Mouse (Mus musculus): Measurements from ENCODE around the gene Crtc1. TPM values are rescaled to one million over a fixed set of nuclear protein-coding genes. Genes with fewer than 3 reads are reported as not detected.

Crtc1 gene
- polyA plus RNA-seq, 1 experiment from 2014 or later: 51.7 TPM

DNA sequence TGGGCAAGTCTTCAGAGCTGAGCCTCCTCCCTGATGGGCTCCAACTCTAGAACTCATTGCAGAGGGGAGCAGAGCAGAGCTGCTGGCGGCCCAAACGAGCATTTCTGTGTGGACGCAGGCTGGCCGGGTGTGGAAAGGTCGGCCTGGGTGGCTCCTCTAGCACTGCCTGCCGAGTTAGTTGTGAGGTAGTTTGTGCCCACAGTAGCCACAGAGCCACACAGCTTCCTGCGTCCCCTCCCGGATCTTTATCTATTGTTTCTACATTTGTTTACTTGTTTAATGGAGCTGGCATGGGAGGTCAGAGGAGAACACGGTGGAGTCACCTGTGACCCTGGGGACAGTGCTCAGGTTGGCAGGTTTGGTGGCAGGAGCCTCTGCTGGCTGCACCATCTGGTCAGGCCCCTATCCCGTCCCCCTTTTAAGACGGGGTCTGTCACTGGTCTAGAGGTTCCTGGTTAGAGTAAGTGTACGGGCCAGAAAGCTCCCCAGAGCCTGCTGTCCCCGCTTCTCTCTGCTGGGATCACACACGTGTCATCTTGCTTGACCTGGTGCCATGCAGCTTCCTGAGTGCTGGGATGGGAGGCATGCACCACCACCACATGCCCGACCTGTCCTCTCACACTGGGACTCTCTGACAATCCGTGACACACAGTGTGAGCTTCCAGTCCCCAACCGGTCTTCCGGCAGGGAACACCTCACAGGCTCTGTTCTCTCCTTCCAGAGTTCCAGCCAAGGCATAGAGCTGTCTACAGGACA lies 17.9 kb downstream of the Crtc1 start:
- no peak for ATAC-seq (ENCODE audit: low FRiP score, low TSS enrichment)
- Histone ChIP-seq H3K27ac (replicated peaks; ENCODE audit: low read depth, low read length) (no peak overlapping the region), H3K4me2 (ENCODE audit: low read length) (no peak overlapping the region), H3K9me3 (ENCODE audit: control insufficient read depth, low read length) (no peaks in the 10 kb centered on the region), H3K27me3 (ENCODE audit: control insufficient read depth, insufficient read depth, low read length) (no peaks in the 10 kb centered on the region), H3K4me1 (ENCODE audit: control insufficient read depth, insufficient read depth, low read length) (peaks cover 4% of the 10 kb centered on the region), H3K36me3 (ENCODE audit: control insufficient read depth, insufficient read depth, low read length) (no peaks in the 10 kb centered on the region), H3K9ac (replicated peaks; ENCODE audit: low read length) (no peak overlapping the region), H3K4me3 (replicated peaks; ENCODE audit: low read depth, low read length) (no peak overlapping the region)
- no peak for DNase-seq
- WGBS: 86% methylated on average over 18 of the region's 18 CpGs

DNA sequence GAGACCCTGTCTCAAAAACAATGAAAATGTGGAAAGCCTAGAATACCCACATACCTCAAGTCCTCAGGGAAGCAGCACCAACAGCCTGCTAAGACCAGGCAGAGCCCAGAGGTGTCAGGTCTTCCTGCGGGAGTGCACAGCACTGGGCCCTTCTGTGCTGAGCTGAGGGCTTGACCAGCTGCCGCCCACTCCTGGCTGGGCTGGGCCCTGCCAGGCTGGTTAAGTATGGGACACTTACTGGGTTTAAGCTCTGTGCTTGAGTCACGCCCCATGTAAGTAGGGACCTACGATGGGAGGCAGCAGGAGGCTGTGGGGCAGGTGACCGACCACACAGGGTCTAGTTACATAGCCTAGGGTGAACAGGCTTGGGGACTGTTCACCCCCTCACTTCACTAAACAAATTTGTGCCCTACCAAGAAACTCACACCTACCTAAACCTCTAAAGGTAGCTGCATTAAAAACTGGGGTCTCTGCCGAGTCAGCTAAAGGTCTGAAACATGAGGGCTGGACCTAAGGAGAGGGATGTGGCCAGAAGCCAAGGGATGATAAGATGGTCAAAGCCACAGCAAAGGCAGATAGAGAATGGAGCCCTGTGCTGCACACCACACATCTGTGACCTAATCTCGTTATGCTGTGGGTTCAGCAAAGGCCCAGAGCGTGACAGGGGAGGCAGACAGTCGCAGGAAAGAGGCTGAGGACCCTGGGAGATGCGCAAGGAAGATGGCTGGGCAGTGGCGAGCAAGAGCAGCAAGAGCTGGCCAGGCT lies 19.3 kb downstream of the Crtc1 start:
- Histone ChIP-seq H3K4me2 (ENCODE audit: low read length) (no peak overlapping the region), H3K9ac (replicated peaks; ENCODE audit: low read length) (no peak overlapping the region), H3K4me1 (ENCODE audit: control insufficient read depth, insufficient read depth, low read length) (peaks cover 13% of the 10 kb centered on the region), H3K27me3 (ENCODE audit: control insufficient read depth, insufficient read depth, low read length) (no peaks in the 10 kb centered on the region), H3K9me3 (ENCODE audit: control insufficient read depth, low read length) (no peaks in the 10 kb centered on the region), H3K36me3 (ENCODE audit: control insufficient read depth, insufficient read depth, low read length) (no peaks in the 10 kb centered on the region), H3K27ac (replicated peaks; ENCODE audit: low read depth, low read length) (no peak overlapping the region), H3K4me3 (replicated peaks; ENCODE audit: low read depth, low read length) (no peak overlapping the region)
- 69% methylated on average over 11 of the region's 11 CpGs for whole genome bisulfite sequencing
- ATAC-seq (ENCODE audit: low FRiP score, low TSS enrichment) (no peak), DNase-seq (no peak)

DNA sequence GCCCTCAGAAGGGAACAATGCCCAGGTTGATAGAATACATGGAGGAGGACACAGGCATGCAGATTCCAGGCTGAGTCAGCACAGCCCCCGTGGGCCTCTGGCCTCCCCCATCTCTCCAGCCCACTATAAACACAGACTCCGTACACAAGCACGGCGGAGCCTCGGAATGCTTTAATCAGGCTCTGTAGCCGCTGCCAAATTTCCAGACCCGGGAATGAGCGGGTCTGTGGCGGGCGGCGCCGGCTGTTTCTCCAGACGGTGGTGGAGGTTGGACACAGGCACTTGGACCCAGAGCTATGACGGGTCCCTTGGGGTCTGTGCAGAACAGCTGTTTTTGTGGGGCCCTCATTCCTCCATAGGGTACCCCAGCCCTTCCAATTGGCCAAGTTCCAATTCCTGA lies 20.4 kb downstream of the Crtc1 start:
- ATAC-seq (ENCODE audit: low FRiP score, low TSS enrichment): no peak
- H3K4me1 ChIP-seq (ENCODE audit: control insufficient read depth, insufficient read depth, low read length): peaks cover 13% of the 10 kb centered on the region
- H3K9ac ChIP-seq (replicated peaks; ENCODE audit: low read length): no peak overlapping the region
- peaks cover 4% of the 10 kb centered on the region; the same call in 1 of the 2 replicates for H3K36me3 ChIP-seq (ENCODE audit: control insufficient read depth, insufficient read depth, low read length)
- H3K4me3 ChIP-seq (replicated peaks; ENCODE audit: low read depth, low read length): no peak overlapping the region
- no peak overlapping the region for H3K4me2 ChIP-seq (ENCODE audit: low read length)
- peak; percentile 40 for DNase-seq
- no peaks in the 10 kb centered on the region for H3K27me3 ChIP-seq (ENCODE audit: control insufficient read depth, insufficient read depth, low read length)
- no peak overlapping the region for H3K27ac ChIP-seq (replicated peaks; ENCODE audit: low read depth, low read length)
- WGBS: 72% methylated on average over 14 of the region's 14 CpGs
- no peaks in the 10 kb centered on the region for H3K9me3 ChIP-seq (ENCODE audit: control insufficient read depth, low read length)

DNA sequence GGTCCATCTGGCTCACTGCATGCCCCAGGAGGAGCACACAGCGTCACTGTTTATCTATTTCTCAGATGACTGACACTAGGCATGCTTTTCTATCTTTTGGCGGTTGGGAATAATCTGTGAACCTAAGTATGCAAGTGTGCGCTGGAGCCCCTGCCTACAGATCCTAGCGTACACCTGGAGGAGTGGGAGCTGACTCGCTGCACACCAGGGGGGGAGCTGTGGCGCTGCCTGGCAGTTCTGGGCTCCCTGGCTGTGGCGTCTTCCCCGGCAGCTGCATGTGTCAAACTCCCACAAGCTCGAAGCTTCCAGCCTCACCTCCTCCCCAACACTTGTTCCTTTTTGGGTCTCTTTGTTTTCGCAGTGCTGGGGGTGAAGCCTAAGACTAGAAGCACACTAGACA lies 21.5 kb downstream of the Crtc1 start:
- Histone ChIP-seq H3K27ac (replicated peaks; ENCODE audit: low read depth, low read length) (no peak overlapping the region), H3K36me3 (ENCODE audit: control insufficient read depth, insufficient read depth, low read length) (peaks cover 7% of the 10 kb centered on the region; the same call in 1 of the 2 replicates), H3K4me2 (ENCODE audit: low read length) (no peak overlapping the region), H3K9me3 (ENCODE audit: control insufficient read depth, low read length) (no peaks in the 10 kb centered on the region), H3K27me3 (ENCODE audit: control insufficient read depth, insufficient read depth, low read length) (no peaks in the 10 kb centered on the region), H3K4me3 (replicated peaks; ENCODE audit: low read depth, low read length) (no peak overlapping the region), H3K9ac (replicated peaks; ENCODE audit: low read length) (no peak overlapping the region), H3K4me1 (ENCODE audit: control insufficient read depth, insufficient read depth, low read length) (peaks cover 13% of the 10 kb centered on the region)
- ATAC-seq (ENCODE audit: low FRiP score, low TSS enrichment) (no peak), DNase-seq (peak; percentile 25)
- WGBS: 49% methylated on average over 10 of the region's 10 CpGs

DNA sequence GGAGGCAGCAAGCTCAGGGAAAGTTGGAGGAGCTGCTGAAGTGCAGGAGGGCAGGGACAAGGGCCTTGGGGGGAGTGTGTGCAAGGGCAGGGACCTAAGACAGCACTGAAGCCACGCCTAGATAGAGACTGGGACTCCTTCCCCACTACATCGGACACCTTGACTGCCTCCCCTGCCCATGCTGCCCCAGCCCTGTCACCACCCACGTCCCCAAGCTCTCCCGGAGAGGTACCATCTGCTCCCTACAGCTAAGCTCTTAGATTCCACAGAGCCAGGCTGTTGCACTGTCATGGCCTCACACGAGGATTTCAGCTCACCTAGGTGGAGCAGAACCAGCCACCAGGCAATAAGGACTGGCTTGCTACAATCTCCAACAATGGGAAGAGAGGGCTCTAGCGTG lies 22.4 kb downstream of the Crtc1 start:
- H3K9ac ChIP-seq (replicated peaks; ENCODE audit: low read length): 0 out of 2 replicates have a peak overlapping the region, but pooled peaks have one; percentile 12
- H3K9me3 ChIP-seq (ENCODE audit: control insufficient read depth, low read length): no peaks in the 10 kb centered on the region
- no peak overlapping the region for H3K4me2 ChIP-seq (ENCODE audit: low read length)
- ATAC-seq (ENCODE audit: low FRiP score, low TSS enrichment) (no peak), DNase-seq (no peak)
- 0 out of 2 replicates have a peak overlapping the region, but pooled peaks have one; percentile 55 for H3K27ac ChIP-seq (replicated peaks; ENCODE audit: low read depth, low read length)
- H3K4me1 ChIP-seq (ENCODE audit: control insufficient read depth, insufficient read depth, low read length): peaks cover 13% of the 10 kb centered on the region
- no peak overlapping the region for H3K4me3 ChIP-seq (replicated peaks; ENCODE audit: low read depth, low read length)
- H3K36me3 ChIP-seq (ENCODE audit: control insufficient read depth, insufficient read depth, low read length): peaks cover 7% of the 10 kb centered on the region
- H3K27me3 ChIP-seq (ENCODE audit: control insufficient read depth, insufficient read depth, low read length): no peaks in the 10 kb centered on the region
- WGBS: 30% methylated on average over 6 of the region's 6 CpGs

DNA sequence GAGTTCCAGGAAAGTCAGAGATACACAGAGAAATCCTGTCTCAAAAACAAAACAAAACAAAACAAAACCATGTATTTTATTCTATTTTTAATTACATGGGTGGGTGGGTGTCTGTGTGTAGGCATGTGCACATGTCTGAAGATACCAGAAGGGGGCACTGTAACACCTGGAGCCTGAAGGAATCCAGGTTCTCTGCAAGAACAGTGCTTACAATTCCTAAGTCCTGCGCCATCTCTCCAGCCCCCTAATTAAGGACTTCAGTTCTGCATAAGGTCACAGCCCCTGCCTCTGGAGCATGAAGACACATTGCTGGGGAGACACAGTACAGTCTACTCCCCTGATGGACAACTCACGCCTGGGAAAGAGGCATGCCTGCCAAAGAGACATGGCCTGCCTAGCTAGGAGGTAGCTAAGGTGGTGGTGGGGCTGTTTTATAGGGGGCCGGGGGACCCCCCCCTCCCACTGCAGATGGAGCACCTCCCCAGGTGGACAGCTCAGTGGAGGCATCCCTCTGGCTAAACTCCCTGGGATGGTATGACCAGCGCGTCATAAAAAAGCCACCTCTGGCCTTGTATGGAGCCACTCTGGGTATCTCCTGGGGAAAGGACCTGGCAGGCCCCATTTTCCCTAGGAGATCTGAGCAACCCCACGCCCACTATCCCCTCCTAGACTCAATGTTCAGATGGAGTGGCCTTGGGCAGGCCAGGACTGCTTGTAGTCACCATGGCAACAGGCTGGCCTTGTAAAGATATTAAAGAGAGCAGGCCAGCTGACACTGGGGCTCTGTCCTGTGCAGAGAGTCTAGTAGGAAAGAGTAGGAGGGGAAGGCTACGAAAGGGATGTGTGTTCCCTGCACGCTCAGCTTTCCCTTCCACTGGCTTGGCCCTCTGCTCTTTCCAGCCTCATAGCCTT lies 23.6 kb downstream of the Crtc1 start:
- H3K4me2 ChIP-seq (ENCODE audit: low read length): no peak overlapping the region
- peaks cover 13% of the 10 kb centered on the region for H3K4me1 ChIP-seq (ENCODE audit: control insufficient read depth, insufficient read depth, low read length)
- no peak overlapping the region for H3K4me3 ChIP-seq (replicated peaks; ENCODE audit: low read depth, low read length)
- H3K9me3 ChIP-seq (ENCODE audit: control insufficient read depth, low read length): no peaks in the 10 kb centered on the region
- peaks cover 7% of the 10 kb centered on the region for H3K36me3 ChIP-seq (ENCODE audit: control insufficient read depth, insufficient read depth, low read length)
- peak; percentile 64 for DNase-seq
- peak; percentile 59; the same call in 1 of the 2 replicates for ATAC-seq (ENCODE audit: low FRiP score, low TSS enrichment)
- H3K27me3 ChIP-seq (ENCODE audit: control insufficient read depth, insufficient read depth, low read length): no peaks in the 10 kb centered on the region
- no peak overlapping the region for H3K9ac ChIP-seq (replicated peaks; ENCODE audit: low read length)
- WGBS: 55% methylated on average over 8 of the region's 8 CpGs
- peak overlapping the region; percentile 55 for H3K27ac ChIP-seq (replicated peaks; ENCODE audit: low read depth, low read length)

DNA sequence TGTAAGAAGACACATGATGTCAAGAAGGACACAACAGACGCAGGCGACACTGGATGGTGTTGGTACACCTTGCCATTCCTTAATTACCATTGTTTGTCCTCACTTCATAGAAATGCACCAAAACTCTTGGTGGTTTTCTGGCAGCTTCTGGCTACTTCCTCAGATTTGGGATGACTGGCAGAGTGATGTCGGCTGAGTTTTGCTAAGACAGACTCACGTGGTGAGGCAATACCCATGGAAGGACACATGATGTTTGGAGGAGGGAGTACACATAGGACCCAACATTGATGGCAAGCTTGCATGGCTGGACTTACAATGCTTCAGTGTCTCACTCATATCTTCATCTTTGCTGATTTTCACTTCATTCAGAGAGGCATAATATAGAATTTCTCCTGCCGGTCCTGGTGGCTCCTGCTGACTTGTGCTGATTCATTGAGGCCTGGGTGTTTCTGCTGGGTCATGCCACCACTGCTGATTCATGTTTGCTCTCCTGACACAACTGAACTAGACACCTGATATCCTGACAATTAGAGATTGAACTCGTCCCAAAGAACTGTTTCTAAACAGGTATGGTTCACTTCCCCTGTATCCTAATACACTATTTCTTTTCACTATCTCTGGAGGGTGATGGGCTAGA lies 25.0 kb downstream of the Crtc1 start:
- H3K36me3 ChIP-seq (ENCODE audit: control insufficient read depth, insufficient read depth, low read length): peaks cover 7% of the 10 kb centered on the region

DNA sequence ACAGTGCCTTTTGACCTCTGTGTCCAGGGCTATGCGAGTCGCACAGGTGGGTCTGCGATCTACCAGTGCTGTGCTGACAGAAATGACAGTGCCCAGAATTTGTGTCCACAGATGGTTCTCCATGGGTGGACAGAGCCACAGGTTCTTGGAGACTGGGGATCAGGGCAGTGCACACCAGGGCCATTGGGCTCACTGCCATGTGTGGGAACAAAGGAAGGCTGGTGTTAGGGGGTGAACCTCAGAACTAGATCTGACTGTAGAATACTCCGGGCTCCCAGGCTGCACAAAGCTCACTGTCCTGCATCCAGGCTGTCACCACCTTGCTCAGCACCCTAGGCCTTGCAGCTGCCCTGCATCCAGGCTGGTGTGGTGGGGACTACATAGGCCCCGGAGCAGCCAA lies 29.1 kb downstream of the Crtc1 start:
- Histone ChIP-seq H3K36me3 (ENCODE audit: control insufficient read depth, insufficient read depth, low read length) (peaks cover 8% of the 10 kb centered on the region), H3K27me3 (ENCODE audit: control insufficient read depth, insufficient read depth, low read length) (no peaks in the 10 kb centered on the region), H3K4me3 (replicated peaks; ENCODE audit: low read depth, low read length) (no peak overlapping the region), H3K9ac (replicated peaks; ENCODE audit: low read length) (no peak overlapping the region), H3K9me3 (ENCODE audit: control insufficient read depth, low read length) (no peaks in the 10 kb centered on the region), H3K4me2 (ENCODE audit: low read length) (no peak overlapping the region), H3K27ac (replicated peaks; ENCODE audit: low read depth, low read length) (no peak overlapping the region), H3K4me1 (ENCODE audit: control insufficient read depth, insufficient read depth, low read length) (peaks cover 17% of the 10 kb centered on the region)
- 92% methylated on average over 5 of the region's 5 CpGs for WGBS
- no peak for DNase-seq
- no peak for ATAC-seq (ENCODE audit: low FRiP score, low TSS enrichment)

More for the DNA sequence above, 25.0 kb downstream of the Crtc1 start:
- Histone ChIP-seq H3K4me3 (replicated peaks; ENCODE audit: low read depth, low read length) (no peak overlapping the region), H3K27me3 (ENCODE audit: control insufficient read depth, insufficient read depth, low read length) (no peaks in the 10 kb centered on the region), H3K27ac (replicated peaks; ENCODE audit: low read depth, low read length) (no peak overlapping the region), H3K4me1 (ENCODE audit: control insufficient read depth, insufficient read depth, low read length) (peaks cover 15% of the 10 kb centered on the region), H3K9me3 (ENCODE audit: control insufficient read depth, low read length) (no peaks in the 10 kb centered on the region), H3K9ac (replicated peaks; ENCODE audit: low read length) (no peak overlapping the region), H3K4me2 (ENCODE audit: low read length) (no peak overlapping the region)
- ATAC-seq (ENCODE audit: low FRiP score, low TSS enrichment) (no peak), DNase-seq (no peak)
- WGBS: 88% methylated on average over 6 of the region's 6 CpGs

All from midbrain, embryonic 14.5 days (tissue).